Mouse (Mus musculus) C2C12 (cell line): ENCODE measurements at regions not wholly inside any gene's neighbourhood (a gene's known extent, or its start where the extent isn't known, plus 50 kb on each side); places are given as distances from the start of the nearest gene placed in this dataset.

Source experiments
- H3K27me3 ChIP-seq: one replicate; pipeline ENCODE4 v1.6.1; 2011; ENCODE audit not compliant: control insufficient read depth, insufficient read depth, insufficient read length
- H3K36me3 ChIP-seq: one replicate; pipeline ENCODE4 v1.6.1; 2011; ENCODE audit not compliant: control insufficient read depth, insufficient read depth
- H3K4me3 ChIP-seq: one replicate; pipeline ENCODE4 v1.5.1; 2011; ENCODE audit warnings: mild to moderate bottlenecking, control low read depth; ENCODE audit not compliant: poor library complexity, insufficient read depth, severe bottlenecking
- H3K79me2 ChIP-seq: one replicate; pipeline ENCODE4 v1.6.1; 2011; ENCODE audit not compliant: control insufficient read depth, insufficient read depth
- H3K79me3 ChIP-seq: one replicate; pipeline ENCODE4 v1.6.1; 2011; ENCODE audit warnings: low read depth, control low read depth
- H3ac ChIP-seq: one replicate; pipeline ENCODE3; 2011; ENCODE audit warnings: low read depth; ENCODE audit not compliant: control insufficient read depth, insufficient read length
- CEBPB ChIP-seq: IDR thresholded peaks from one replicate; pipeline ENCODE4 v1.6.1; 2011; ENCODE audit warnings: low read depth, mild to moderate bottlenecking, control low read depth, moderate library complexity
- CTCF ChIP-seq: IDR thresholded peaks from one replicate; pipeline ENCODE4 v1.5.1; 2011; ENCODE audit not compliant: control insufficient read depth, insufficient read depth, insufficient read length
- FOSL1 ChIP-seq: IDR thresholded peaks from one replicate; pipeline ENCODE4 v1.8.0; 2011; ENCODE audit warnings: mild to moderate bottlenecking, low read length; ENCODE audit not compliant: poor library complexity, insufficient read depth, severe bottlenecking
- MAX ChIP-seq: IDR thresholded peaks from one replicate; pipeline ENCODE4 v1.6.1; 2011; ENCODE audit warnings: mild to moderate bottlenecking, control low read depth
- MYOD1 ChIP-seq: IDR thresholded peaks from one replicate; pipeline ENCODE4 v1.6.1; 2011; ENCODE audit warnings: low read depth; ENCODE audit not compliant: control insufficient read depth, insufficient read length
- MYOG ChIP-seq: IDR thresholded peaks from one replicate; pipeline ENCODE4 v1.6.1; 2011; ENCODE audit not compliant: control insufficient read depth, insufficient read length; ENCODE audit errors: extremely low read depth
- USF1 ChIP-seq: IDR thresholded peaks from one replicate; pipeline ENCODE4 v1.6.1; 2011; ENCODE audit warnings: low read depth, mild to moderate bottlenecking, control low read depth, moderate library complexity

DNA sequence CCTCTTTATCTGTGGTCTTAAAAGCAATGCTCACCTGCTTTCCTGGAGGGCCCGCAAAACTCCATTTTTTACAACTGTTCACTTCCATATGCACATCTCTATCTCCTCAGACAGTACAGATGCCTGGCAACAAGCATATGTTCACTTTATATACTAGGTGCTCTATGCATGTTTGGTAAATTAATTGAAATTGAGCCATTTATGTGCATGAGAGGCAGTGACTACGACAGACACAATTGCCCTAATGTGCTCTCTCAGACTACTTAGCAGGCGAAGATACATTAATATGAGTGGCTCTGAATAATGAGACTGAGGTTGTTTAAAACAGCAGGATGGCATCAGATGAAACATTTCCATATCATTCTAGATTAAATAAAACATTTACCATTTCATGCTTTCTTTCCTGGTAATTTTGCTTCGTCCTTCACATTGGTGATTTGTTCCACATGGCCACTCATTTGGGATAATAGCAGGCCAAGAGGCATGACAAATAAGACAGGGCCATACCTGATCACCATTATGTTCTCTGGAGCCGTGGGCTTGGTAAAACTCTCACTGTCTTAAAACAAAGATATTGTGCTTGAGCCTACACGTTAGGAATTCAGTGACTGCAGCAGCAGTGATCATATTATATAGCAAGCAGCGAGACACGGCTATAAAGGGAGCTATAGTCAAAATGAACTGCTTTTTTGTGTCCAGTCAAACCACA lies 140.2 kb upstream of the Fshr start:
- TF ChIP-seq MYOG: no peak
- TF ChIP-seq MAX: no peak
- no peak for TF ChIP-seq CEBPB
- H3ac ChIP-seq: no peak overlapping the region

DNA sequence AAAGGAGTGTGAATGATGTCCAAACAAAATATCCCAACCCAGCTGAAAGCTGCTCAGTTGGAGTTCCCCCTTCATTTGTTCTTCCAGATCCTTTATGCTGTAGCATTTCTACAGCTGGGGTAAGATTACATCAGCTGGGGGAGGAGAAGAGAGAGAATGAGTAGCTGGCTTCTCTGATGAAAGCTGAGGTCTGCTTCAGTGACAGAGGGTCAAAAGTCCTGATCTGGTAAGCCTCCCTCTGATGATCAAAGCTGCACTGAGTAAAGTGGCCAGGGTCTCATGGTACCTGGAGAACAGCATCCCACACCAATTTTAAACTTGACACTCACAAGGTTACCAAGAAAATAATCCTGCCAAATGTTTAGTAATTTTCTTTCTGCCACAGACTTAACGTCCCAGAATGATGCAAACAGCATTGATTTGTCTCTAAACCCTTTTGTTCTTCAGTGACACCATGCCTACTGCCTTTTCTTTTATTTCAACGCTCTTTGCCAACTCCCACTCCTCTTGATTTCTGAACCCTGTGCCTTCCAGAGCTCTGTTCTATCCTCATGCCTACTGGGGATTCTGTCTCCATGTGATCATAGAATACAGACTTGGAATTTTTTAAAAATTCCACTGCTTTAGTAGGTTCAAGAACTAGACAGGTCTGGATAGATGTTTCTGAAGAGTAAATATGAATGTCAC lies 119.3 kb upstream of the Fshr start:
- TF ChIP-seq MYOG (no peak), CTCF (no peak), MAX (no peak), CEBPB (no peak), MYOD1 (no peak), USF1 (no peak), FOSL1 (no peak)
- Histone ChIP-seq H3K4me3 (no peak overlapping the region), H3K36me3 (no peaks in the 10 kb centered on the region), H3ac (no peak overlapping the region), H3K27me3 (no peaks in the 10 kb centered on the region), H3K79me3 (no peaks in the 10 kb centered on the region), H3K79me2 (no peaks in the 10 kb centered on the region)

More for the DNA sequence above, 140.2 kb upstream of the Fshr start:
- H3K27me3 ChIP-seq: no peaks in the 10 kb centered on the region
- no peaks in the 10 kb centered on the region for H3K79me3 ChIP-seq
- no peaks in the 10 kb centered on the region for H3K36me3 ChIP-seq
- no peaks in the 10 kb centered on the region for H3K79me2 ChIP-seq
- no peak overlapping the region for H3K4me3 ChIP-seq

DNA sequence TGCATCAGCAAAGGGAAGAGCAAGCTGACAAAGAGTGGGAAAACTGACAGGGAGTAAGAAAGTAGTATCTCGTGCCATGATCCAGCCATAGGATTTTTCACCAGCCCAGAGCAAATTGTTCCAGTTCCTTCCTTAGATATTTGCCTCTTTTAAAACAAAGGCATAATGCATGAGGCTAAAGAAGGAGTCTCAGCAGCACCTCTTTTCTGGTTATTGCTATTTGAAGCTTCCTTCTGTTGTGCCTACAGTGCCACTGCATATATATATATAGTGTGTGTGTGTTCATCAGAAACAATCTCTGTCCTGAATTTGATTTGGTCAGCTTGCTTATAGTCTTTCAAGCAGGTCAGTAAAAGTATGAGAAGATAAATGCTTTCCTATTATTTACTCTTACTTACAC lies 117.9 kb upstream of the Fshr start:
- no peak overlapping the region for H3ac ChIP-seq
- H3K79me2 ChIP-seq: no peaks in the 10 kb centered on the region
- H3K27me3 ChIP-seq: no peaks in the 10 kb centered on the region
- H3K4me3 ChIP-seq: no peak overlapping the region
- no peaks in the 10 kb centered on the region for H3K79me3 ChIP-seq
- no peaks in the 10 kb centered on the region for H3K36me3 ChIP-seq
- no peak for TF ChIP-seq MAX
- TF ChIP-seq CEBPB: no peak
- no peak for TF ChIP-seq MYOG

- H3K79me2 ChIP-seq: no peaks in the 10 kb centered on the region
- H3ac ChIP-seq: no peak overlapping the region
- no peaks in the 10 kb centered on the region for H3K36me3 ChIP-seq
- no peaks in the 10 kb centered on the region for H3K27me3 ChIP-seq
- no peak overlapping the region for H3K4me3 ChIP-seq
- no peaks in the 10 kb centered on the region for H3K79me3 ChIP-seq
- TF ChIP-seq CEBPB (no peak), CTCF (no peak), USF1 (no peak)
These were observed 110.7 kb upstream of the Fshr start for GRCm38 (mm10) chr17:89311133-89311532.

DNA sequence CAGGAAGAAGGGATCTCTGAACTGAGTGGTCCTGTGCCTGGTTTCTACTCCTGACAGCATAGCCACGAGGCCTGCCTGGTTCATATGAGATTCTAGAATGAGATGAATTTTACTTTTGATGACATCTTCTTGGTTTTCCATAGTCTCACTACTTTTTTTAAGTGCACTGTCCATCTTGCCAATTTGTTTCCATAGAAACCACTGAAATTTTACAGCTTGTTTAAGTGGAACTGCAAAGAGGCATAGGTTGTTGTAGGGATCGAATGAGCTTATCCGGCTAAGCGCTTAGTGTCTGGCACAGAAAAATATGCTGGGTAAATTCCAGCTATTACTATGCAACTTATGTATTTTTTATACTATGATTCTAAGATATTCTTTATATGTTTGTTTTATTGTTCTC lies 100.8 kb upstream of the Fshr start:
- no peak for TF ChIP-seq USF1
- TF ChIP-seq MYOD1: no peak
- no peak for TF ChIP-seq CEBPB
- Histone ChIP-seq H3K4me3 (no peak overlapping the region), H3ac (no peak overlapping the region), H3K79me2 (no peaks in the 10 kb centered on the region), H3K27me3 (no peaks in the 10 kb centered on the region), H3K79me3 (no peaks in the 10 kb centered on the region), H3K36me3 (no peaks in the 10 kb centered on the region)

GRCm38 (mm10) chr17:89297277-89298002 lies 97.0 kb upstream of the Fshr start:
- no peaks in the 10 kb centered on the region for H3K36me3 ChIP-seq
- no peak overlapping the region for H3ac ChIP-seq
- H3K4me3 ChIP-seq: no peak overlapping the region
- H3K79me2 ChIP-seq: no peaks in the 10 kb centered on the region
- no peaks in the 10 kb centered on the region for H3K27me3 ChIP-seq
- TF ChIP-seq CEBPB (no peak), MAX (no peak), FOSL1 (no peak), MYOG (no peak), CTCF (no peak), MYOD1 (no peak), USF1 (no peak)
- no peaks in the 10 kb centered on the region for H3K79me3 ChIP-seq
